In the genomic region with DNA sequence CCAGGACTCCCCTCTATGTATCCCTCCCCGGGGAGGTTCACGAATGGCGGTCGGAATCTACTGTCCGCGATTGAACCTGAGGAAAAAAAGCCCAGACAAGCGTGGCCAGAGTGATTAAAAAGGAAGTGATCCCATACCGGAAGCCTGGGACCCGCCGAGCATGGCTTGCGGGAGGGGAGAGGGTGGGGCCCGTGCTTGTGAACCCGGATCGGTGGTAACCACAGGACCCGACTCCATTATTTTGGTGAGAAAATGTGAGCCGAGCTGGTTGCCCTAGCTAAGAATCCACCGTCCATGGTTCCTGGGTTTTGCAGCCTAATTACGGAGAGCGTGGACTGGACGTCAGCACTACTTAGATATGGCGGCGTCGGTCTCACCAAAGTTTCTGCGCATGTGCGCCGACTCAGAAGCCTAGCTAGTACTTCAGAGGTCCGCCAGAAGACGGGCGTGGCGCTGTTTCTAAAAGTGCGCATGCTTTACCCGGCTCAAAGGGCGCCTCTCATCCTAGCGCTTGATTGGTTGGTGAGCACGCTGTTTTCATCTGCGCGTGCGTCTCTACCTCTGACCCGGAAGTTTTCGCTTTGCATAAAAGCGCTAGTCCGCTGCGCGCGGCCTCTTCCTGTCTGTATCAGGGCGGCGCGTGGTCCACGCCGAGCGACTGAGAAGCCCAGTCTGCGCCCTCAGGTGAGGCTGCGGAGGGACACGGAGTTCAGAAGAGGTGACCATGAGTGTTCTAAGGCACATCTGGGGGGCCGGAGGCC, we compare ENCODE assay signal across 8 mouse cellular contexts. TPM values are rescaled to one million over a fixed set of nuclear protein-coding genes. Genes with fewer than 3 reads are reported as not detected.
DNase-seq lines count a peak whose midpoint lies in the region; ATAC-seq lines count a peak whose summit lies in the region.

A gene (plus strand): TSS at position 586 of the 761 bp plus-strand sequence.

- peak within 1 kb of the TSS; percentile 95 for H3K27ac ChIP-seq in hindbrain, embryonic 16.5 days (ENCODE audit: low read depth, low read length)
- H3K27ac ChIP-seq in macrophage = peak within 1 kb of the TSS; percentile 89

- no peaks in the 10 kb centered on the region for H3K9me3 ChIP-seq in hindbrain, embryonic 16.5 days (ENCODE audit: control insufficient read depth, low read length)

- H3K4me2 ChIP-seq in hindbrain, embryonic 16.5 days (ENCODE audit: low read length) = peak within 1 kb of the TSS; percentile 96

- H3K4me1 ChIP-seq in hindbrain, embryonic 16.5 days (ENCODE audit: control insufficient read depth, insufficient read depth, low read depth, low read length) = peaks cover 11% of the 10 kb centered on the region

- peaks cover 34% of the 10 kb centered on the region for H3K36me3 ChIP-seq in hindbrain, embryonic 16.5 days (ENCODE audit: control insufficient read depth, insufficient read depth, low read length)
- peaks cover 36% of the 10 kb centered on the region for H3K36me3 ChIP-seq in macrophage (ENCODE audit: inconsistent target)

- peak; percentile 98 for ATAC-seq in hindbrain, embryonic 16.5 days

- WGBS in hindbrain, embryonic 16.5 days = under 1% methylated on average over 55 of the region's 55 CpGs
- under 1% methylated on average over 54 of the region's 55 CpGs for WGBS in macrophage (ENCODE audit: missing documents)

- H3K4me3 ChIP-seq in hindbrain, embryonic 16.5 days (ENCODE audit: low read length) = peak within 1 kb of the TSS; percentile 78
- H3K4me3 ChIP-seq in macrophage (ENCODE audit: inconsistent target) = peak within 1 kb of the TSS; percentile 99

- peaks cover 22% of the 10 kb centered on the region for H3K79me2 ChIP-seq in macrophage (ENCODE audit: inconsistent target)

- H3K9ac ChIP-seq in hindbrain, embryonic 16.5 days (ENCODE audit: low read depth, low read length) = peak within 1 kb of the TSS; percentile 87

- H3K27me3 ChIP-seq in hindbrain, embryonic 16.5 days (replicated peaks; ENCODE audit: control insufficient read depth, insufficient read depth, low read length) = peaks cover 8% of the 10 kb centered on the region

- peak; percentile 97 for DNase-seq in WW6 (ENCODE audit: low read depth, low spot score)
- DNase-seq in cerebellum, postnatal 4 days (ENCODE audit: low spot score in 2 of 2) = peak; percentile 96 to 99
- peak; percentile 99 for DNase-seq in gastrocnemius, adult 18-20 months (ENCODE audit: low spot score)
- peak; percentile 98 to 99 for DNase-seq in left cerebral cortex, adult 18-20 months (ENCODE audit: low spot score in 2 of 2)
- DNase-seq in right cerebral cortex, adult 18-20 months = peak; percentile 99
- peak; percentile 96 for DNase-seq in urinary bladder, postnatal 10 days (ENCODE audit: low spot score)

RNA-seq across cellular contexts. Expression of the gene that starts here (rescaled TPM):
- total RNA-seq in gastrocnemius, adult 18-20 months (2021) = 100 to 1,000 TPM; 586 to 589 TPM
- 564 and 566 TPM in 2 replicates for polyA plus RNA-seq in hindbrain, embryonic 16.5 days (2015; fragmentation: Nextera tagmentation; extraction: Ambion mirVana)
- 100 to 1,000 TPM; 402 to 450 TPM for total RNA-seq in left cerebral cortex, adult 18-20 months (2021)
- total RNA-seq in macrophage (2018; cell fraction: chromatin; rRNA removed) = 100 to 1,000 TPM in 1 of 26 experiments, 10 to 100 TPM in 25; 16.7 to 174 (median 41.9) TPM
- 100 to 1,000 TPM; 545 to 842 (median 655) TPM for total RNA-seq in macrophage (2018; cell fraction: cytosol; rRNA removed)
- total RNA-seq in macrophage (2018; cell fraction: nucleus; rRNA removed) = 100 to 1,000 TPM in 13 of 26 experiments, 10 to 100 TPM in 13; 43.6 to 163 (median 99.3) TPM
- 260 to 917 TPM (median 815 TPM) in 3 replicates for polyA plus RNA-seq in macrophage (2018)

Comparison
In these comparisons a context has a peak if more than half of its experiments do, and no peak if none do; other contexts are left out.
1. Peak in every context shown above with its lines: DNase-seq, ATAC-seq, H3K4me3 ChIP-seq and H3K27ac ChIP-seq.